Mouse (Mus musculus): Measurements from ENCODE around the gene Dagla.

DNA sequence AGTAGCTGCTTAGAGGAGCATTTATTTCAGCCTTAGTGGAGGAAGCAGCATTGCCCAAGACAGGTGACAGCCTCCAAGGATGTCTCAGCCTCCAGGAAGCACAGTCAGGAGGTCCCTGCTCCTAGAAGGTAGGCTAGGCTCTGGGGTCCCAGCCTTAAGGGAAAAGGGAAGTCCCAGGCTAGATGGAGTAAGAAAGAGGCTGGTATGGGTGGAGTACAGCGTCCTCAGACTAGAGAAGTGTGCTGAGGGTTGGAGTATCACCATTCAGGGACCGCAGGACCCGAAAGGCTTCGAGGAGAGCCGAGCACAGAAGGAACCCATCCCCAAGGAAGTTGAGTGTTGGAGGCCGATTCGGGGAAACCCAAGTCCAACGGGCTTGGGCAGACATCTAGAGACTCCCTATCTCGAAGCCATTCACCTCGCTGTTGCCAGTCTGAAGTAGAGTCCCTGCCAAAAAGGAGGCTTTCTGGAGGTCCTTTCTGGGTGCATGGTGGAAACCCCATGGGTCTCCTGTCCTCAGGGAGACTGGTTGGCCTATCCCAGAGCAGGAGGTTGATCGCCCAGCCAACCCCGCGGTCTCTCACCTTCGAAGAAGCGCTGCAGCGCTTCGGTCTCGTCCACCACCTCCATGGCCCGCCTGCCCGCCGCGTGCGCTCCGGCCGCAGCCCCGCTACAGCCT, 64.6 kb downstream of the Dagla start:
- no peak for TF ChIP-seq CTCF (IDR thresholded peaks at IDR 0.05; ENCODE audit: low read depth, low read length)
- TF ChIP-seq TAL1 (conservative IDR thresholded peaks at IDR 0.05; ENCODE audit: low read depth, low read length): no peak
- TF ChIP-seq GATA1 (IDR thresholded peaks at IDR 0.05; ENCODE audit: borderline replicate concordance, low read length): no peak
- no peak for TF ChIP-seq POLR2AphosphoS5 (IDR thresholded peaks at IDR 0.05; ENCODE audit: insufficient replicate concordance, low read depth, low read length)

Data from G1E (cell line).